Mouse (Mus musculus): ENCODE data around the gene Snx13. TPM values are rescaled to one million over a fixed set of nuclear protein-coding genes. Genes with fewer than 3 reads are reported as not detected.

The Snx13 gene
- polyA plus RNA-seq (2014; fragmentation: Illumina TruSeq; extraction: RNeasy Lipid Tissue Mini Kit (QIAGEN cat#74804); ENCODE audit: low read depth, low replicate concordance): 158 TPM

DNA sequence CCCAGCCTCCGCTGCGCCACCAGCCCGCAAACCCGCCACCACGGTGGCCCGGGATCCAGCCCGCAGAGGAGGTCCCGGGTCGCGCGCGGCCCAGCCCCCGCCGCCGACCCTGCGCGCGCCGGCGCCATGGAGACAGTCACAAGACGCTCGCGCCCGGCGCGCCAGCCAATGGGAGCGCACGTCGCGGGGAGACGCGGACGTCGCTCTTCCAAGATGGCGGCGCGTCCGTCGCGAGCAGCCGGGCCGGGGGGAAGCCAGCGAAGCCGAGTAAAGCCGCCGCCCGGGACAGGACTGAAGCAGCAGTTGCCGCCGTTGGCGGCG lies at the start of gene Snx13:
Gene Snx13 (plus strand): TSS at position 188 of the 321 bp plus-strand sequence.

Other genes with a start within 250 kb of the Snx13 start
- gene Hdac9, start 130.1 kb upstream of the Snx13 start, polyA plus RNA-seq (2014; fragmentation: Illumina TruSeq; extraction: RNeasy Lipid Tissue Mini Kit (QIAGEN cat#74804); ENCODE audit: low read depth, low replicate concordance): 1.3 TPM
- not detected for gene Prps1l1, start 62.4 kb upstream of the Snx13 start, polyA plus RNA-seq (2014; fragmentation: Illumina TruSeq; extraction: RNeasy Lipid Tissue Mini Kit (QIAGEN cat#74804); ENCODE audit: low read depth, low replicate concordance)

All from adrenal gland, adult 10 weeks (tissue).